Mouse (Mus musculus) kidney, adult 9 months (tissue): Measurements from ENCODE around the gene Tet2.
"Not testable (repeated sequence)": the region's sequence is repeated elsewhere in the genome, so short reads cannot be mapped to it uniquely, and the experiment has no call there.

Experiments used
- DNase-seq: peaks from one replicate; pipeline ENCODE4 v3.0.0; 2022

The Tet2 gene

DNA sequence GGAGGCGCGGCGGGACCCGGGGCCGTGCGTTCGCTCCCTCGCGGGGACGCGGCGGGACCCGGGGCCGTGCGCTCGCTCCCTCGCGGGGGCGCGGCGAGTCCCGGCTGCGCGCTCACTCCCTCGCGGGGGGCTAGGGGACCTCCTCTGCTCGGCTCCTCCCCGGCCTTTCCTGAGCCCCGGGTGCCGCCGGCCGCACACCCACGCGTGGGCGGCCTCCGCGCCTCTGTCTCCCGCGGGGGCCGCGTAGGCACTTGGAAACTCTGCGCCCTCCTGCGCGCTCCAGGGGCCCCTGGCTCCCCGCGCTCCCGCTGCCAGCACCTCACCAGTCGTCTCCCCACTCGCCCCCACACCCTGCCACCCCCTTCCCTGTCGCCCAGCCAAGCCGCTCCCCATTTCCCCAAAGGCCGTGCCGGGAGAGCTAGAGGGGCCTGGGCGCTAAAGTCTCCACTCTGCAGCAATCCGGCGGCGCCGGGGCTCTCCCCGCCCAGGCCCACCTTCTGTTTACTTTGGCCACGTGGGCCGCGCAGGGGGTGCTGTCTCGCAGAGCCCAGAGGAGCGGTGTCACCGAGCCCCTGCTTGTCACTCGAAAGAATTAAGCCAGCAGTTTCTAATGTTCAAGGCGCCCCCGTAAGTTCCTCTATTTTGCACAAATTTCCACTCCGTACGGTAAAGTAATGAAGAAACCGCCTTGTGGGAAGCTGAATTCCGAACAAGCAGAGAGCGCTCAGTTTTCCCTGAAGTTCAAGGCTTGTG, at the start of gene Tet2:
Gene Tet2, minus strand, starts transcription at position 589 of the 753 bp plus-strand sequence.
- peak; percentile 57 for DNase-seq

GRCm38 (mm10) chr3:133592995-133593394, 48.1 kb upstream of the Tet2 start:
- not testable (repeated sequence) for DNase-seq

DNA sequence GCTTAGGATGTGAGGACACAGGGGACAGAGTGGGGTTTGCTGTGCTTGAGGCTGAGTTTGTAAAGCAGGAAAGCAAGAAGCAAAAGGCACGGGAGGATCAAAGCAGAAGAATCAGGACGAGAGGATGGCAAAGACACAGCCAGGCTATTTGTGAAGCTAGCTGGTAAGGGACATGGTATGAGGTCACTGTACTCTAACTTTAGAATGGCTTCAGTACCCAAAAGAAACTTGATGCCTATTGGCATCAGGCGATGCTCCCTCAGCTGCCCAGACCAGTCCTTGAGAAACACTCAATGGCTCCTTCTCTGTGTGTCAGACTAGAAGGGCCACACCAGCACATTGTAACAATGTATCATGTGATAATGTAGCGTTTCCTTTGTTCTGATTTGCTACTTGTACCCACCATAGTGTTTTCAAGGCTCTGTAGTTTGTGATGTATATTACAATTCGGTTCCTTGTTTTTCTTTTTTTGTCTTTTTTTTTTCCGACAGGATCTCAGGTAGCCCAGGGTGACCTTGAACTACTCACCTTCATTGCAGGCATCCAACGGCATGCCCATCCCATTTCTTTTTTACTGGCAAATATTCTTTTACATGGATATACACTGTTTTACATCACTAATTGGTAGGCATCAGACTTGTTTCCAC, 45.7 kb upstream of the Tet2 start:
- DNase-seq, result no peak

GRCm38 (mm10) chr3:133585010-133585409, 40.1 kb upstream of the Tet2 start:
- no peak for DNase-seq

- DNase-seq, result no peak
These were observed 38.6 kb upstream of the Tet2 start for GRCm38 (mm10) chr3:133583411-133584025.

DNA sequence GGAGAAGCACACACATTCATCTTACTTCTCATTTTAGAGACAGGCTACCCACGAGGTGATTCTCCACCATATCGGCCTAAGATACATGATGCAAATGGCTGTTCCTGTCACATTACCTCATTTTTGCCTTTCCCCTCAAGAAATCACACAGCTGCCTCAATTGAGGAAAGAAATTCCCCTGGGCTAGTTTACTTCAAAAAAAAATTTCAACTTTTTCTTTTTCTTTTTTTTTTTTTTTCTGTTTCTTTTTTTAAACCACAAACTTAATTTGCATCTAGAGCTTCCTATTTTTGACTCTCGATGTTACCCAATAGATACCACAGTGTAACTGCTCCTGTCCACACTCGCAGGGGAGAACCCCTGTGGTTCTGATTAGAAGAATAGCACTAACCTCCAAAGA, 38.0 kb upstream of the Tet2 start:
- DNase-seq, result no peak

DNA sequence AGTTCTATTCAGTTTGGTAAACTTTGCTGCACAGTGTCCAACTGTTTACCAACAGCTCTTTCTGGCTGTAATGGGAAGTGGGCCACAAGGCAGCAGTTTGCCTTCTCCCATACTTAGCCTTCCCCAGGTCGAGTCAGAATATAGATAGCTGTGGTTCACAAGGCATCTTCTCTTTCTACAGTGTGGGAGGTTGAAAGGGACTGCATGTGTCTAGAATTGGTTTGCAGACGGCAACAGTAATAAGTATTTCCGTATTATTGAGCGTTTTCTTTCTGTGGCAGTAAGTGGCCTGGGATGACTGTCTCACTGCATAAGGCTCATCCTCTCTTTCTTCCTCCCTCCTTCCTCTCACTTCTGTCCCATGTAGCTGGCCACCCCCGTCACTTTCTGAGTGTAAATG, 37.2 kb upstream of the Tet2 start:
- DNase-seq, result no peak

DNA sequence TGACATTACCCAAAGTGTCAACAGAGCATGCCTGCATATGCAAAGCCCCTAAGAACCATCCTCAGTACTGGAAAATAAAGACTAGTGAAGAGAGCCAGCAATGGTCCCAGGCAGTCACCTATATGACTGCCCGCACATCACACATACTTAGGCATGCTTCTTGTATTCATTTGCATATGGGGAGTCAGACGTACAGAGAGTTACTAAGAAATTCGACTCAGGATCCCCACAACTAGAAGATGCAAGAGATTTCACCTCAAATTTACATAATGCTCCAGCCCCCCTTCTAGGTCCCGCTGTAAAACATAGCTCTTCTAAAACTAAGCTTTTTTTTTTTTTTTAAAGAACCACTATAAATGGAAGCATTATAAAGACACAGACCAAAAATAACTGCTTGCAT, 36.6 kb upstream of the Tet2 start:
- DNase-seq, result no peak

DNA sequence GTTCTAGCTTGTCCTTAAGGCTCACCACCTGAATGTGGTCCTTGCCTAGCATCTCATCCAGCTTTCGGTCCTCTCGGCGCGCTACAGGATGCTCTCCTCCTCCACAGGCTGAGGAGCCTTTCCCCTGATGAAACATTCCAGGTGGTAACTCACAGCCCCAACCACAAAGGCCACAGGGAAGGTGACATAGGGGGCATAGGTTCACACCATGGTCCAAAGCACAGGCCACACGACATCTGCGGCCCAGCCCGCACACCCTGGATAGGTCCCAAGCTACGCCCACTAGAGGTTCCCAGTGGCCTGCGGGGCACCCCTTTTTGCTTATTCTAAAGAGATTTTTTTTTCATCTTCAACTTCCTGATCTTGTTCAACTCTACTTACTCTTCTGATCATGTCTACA, 34.7 kb upstream of the Tet2 start:
- DNase-seq, result no peak

DNA sequence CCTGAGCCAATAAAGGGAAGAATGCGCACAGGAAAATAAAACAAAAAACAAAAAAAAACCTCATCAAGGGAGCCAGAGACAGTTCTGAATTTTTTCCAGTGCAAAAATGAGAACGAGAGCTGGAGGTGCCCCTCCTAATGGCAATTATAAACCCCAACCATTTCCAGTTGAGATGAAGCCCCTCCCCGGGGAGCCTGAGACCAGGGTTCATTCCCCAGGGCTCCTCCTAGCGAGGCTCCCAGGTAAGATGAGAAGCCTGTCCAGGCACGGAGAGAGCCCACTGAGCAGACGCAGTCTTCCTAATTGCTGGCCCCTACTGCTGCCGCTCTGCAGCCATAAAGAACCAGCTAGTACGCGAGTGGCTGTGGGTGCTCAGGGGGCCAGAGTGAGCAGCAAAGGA, 34.2 kb upstream of the Tet2 start:
- DNase-seq, result no peak

- no peak for DNase-seq
These were observed 30.0 kb upstream of the Tet2 start for GRCm38 (mm10) chr3:133574969-133575368.

- no peak for DNase-seq
These were observed 27.0 kb upstream of the Tet2 start for GRCm38 (mm10) chr3:133571961-133572360.

- DNase-seq, result no peak
These were observed 18.7 kb upstream of the Tet2 start for GRCm38 (mm10) chr3:133563503-133564205.

GRCm38 (mm10) chr3:133559413-133560114, 14.6 kb upstream of the Tet2 start:
- no peak for DNase-seq

- DNase-seq, result no peak
These were observed 12.7 kb upstream of the Tet2 start for GRCm38 (mm10) chr3:133557602-133558001.

- no peak for DNase-seq
These were observed 12.2 kb upstream of the Tet2 start for GRCm38 (mm10) chr3:133557154-133557553.

- DNase-seq, result no peak
These were observed 10.4 kb upstream of the Tet2 start for GRCm38 (mm10) chr3:133555378-133555777.

DNA sequence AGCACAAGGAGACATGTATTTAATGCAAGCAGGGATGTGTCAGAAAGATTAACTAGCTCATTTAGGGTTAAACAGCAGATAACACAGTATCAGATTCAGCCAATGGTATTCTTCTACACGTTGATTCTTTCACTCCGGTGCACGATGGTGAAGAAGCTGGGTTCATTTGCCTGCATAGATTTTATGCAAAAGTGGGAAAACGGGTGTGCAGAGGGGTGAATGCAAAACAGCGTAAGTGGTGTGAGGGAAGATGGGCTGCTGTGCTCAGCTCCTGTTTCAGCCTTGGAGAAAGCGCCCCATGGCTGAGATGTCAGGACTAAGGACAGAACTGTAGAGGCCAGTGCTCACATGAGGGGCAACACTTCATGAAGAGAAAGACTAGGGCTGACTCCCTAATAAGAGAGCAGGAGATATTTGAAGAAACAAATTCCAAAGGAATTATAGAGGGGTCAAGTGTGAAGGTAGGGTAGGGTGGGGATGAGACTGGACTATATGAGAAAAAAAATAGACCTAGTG, 9.7 kb upstream of the Tet2 start:
- no peak for DNase-seq

DNA sequence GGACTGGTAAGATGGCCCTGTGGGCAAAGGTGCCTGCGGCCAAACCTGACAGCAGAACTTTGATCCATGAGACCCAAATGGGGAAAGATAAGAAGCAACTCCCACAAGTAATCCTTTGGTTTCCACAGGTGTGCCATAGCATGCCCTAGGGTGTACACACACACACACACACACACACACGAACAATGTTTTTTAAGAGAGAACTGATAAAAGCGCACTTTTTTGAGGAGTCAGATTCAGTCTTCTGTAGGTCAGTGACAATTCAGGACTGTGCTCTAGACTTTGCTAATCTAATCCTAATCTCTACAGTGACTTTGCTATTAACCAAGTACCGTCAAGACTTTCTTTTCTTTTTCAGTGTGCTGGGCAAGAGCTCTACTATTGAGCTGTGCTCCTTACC, 9.2 kb upstream of the Tet2 start:
- no peak for DNase-seq

GRCm38 (mm10) chr3:133551941-133552340, 7.0 kb upstream of the Tet2 start:
- DNase-seq, result no peak

GRCm38 (mm10) chr3:133549385-133550170, 4.6 kb upstream of the Tet2 start:
- DNase-seq, result no peak

GRCm38 (mm10) chr3:133548613-133549012, 3.7 kb upstream of the Tet2 start:
- DNase-seq, result no peak
